Mouse (Mus musculus) adipocyte (in vitro differentiated cells): ENCODE data around the gene Wee1.
"Not testable (repeated sequence)": the region's sequence is repeated elsewhere in the genome, so short reads cannot be mapped to it uniquely, and the experiment has no call there.

ENCODE experiments used
- DNase-seq: peaks from one replicate; pipeline ENCODE4 v3.0.0-alpha.2; 2016; ENCODE audit warnings: low spot score

Wee1 gene

DNA sequence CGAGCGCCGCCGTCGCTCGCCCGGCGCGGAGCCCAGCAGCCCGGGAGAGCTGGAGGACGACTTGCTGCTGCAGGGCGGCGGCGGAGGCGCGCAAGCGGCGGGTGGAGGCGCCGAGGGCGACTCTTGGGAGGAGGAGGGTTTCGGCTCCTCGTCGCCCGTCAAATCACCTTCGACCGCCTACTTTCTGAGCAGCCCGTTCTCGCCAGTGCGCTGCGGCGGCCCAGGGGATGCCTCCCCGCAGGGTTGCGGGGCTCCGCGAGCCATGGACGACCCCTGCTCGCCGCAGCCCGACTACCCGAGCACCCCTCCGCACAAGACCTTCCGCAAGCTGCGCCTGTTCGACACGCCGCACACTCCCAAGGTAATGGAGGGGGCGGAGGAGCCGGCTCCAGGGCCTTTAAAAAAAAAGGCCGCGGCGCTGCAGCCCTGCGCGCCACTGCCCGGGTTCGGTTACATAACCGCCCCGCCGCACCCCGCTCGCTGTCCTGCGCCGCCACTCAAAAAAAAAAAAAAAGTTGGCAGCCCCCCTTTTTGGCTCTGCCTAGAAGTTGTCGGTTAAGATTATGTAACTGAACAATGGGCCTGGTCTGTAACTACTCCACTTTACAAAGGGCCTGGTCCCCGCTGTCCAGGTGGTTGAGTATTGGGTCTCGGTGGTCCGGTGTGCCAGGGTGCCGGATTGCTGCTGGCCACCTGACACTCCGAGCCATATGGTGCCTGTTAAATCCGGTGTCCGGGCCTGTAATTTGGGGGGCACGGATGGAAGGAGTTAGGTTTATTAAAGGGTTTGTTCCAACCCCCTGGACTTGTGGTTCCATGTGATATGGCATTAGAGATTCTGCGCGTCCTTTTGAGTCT, 948 bp downstream of the Wee1 start:
- peak; percentile 77 for DNase-seq

DNA sequence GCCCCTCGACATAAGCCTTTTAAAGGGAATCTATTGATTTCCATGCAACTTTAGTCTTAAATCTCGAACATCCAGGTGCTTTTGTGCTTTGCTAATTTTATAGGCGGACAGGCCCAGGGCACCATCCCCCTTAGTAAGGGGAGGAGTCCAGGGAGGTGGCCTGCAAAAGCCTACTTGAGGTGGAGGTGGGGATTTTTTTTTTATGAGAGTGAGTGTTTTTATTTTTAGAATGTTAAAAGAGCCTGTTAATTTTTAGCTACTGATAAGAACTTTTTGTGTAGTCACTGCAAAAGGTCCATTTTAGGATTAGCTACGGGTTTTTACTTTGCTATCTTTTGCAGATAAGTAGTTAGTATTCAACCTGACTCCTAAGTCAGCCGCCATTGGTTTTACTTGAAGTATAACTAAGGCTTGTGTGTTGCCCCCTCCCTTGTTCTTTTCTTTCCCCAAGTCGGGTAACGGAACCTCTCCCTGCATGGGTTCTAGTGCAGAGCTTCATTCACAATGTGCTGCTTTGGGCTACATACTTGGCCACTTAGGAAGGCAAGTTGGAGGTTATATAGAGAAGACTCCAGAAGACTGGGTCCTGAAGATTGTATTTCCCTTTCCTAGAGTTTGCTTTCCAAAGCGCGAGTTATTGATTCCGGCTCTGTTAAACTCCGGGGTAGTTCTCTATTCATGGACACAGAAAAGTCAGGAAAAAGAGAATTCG, 2.2 kb downstream of the Wee1 start:
- no peak for DNase-seq

DNA sequence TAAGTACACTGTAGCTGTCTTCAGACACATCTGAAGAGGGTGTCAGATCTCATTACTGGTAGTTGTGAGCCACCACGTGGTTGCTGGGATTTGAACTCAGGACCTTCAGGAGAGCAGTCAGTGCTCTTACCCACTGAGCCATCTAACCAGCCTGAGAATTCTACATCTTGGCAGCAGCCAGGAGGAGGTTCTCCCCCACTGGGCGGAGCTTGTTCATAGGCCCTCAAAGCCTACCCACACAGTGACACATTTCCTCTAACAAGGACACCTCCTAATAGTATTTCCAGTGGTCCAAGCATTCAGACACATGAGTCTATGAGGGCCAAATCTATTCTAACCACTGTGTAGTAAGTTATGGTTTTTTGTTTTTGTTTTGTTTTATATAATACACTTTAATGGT, 6.7 kb downstream of the Wee1 start:
- no peak for DNase-seq

DNA sequence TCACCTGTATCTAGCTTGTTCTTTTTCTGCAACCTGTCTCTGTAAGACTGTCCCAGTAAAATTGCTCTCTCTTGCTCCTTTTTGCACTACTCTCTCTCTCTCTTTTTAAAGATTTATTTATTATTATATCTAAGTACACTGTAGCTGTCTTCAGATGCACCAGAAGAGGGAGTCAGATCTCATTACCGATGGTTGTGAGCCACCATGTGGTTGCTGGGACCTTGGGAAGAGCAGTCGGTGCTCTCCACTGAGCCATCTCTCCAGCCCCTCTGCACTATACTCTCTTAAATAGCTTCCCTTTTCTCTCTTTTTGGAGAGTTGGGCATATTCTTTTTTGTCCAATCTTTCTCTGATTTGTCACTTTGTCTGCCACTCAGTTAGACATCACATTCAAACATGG, 10.4 kb downstream of the Wee1 start:
- not testable (repeated sequence) for DNase-seq

DNA sequence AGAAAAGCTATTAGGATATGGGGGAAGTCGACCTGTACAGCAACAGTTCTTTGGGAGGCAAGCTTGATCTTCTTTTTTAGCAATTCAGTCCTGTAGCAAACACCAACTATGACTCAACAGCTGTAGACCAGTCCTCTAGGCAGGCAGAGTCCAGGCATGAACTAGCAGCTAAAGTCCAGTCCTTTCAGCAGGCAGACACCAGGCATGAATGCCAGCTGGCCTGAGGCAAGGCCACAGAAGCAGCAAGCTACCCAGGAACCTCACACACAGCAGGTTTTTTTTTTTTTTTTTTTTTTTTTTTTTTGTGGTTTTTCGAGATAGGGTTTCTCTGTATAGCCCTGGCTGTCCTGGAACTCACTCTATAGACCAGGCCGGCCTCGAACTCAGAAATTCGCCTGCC, 12.1 kb downstream of the Wee1 start:
- DNase-seq, result no peak

DNA sequence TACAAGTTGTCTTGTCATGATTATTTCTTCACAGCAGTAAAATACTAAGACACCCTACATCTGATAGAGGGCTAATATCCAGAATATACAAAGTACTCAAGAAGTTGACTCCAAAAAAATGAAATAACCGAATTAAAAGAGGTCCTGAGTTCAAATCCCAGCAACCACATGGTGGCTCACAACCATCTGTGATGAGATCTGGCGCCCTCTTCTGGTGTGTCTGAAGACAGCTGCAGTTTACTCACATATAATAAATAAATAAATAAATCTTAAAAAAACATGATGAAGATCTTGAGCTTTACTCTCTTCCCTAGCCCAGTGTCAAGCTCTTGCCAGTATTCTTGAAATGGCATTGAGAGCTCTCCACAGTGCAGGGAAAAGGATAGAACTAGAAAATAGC, 16.7 kb downstream of the Wee1 start:
- DNase-seq, result no peak

DNA sequence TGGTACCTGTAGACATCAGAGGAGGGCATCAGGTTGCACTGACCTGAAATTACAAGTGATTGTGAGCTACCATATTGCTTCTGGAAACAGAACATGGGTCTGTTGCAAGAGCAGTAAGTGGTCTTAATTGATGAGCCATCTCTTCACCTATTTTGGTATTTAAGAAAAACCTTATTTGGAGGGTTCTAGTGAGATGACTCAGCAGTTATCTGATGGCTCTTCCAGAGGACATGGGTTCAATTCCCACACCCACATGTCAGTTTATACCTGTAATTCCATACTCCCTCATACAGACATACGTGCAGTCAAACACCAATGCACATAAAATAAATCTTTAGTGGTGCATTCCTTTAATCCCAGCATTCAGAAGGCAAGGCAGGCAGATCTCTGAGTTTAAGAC, 22.0 kb downstream of the Wee1 start:
- DNase-seq, result no peak

DNA sequence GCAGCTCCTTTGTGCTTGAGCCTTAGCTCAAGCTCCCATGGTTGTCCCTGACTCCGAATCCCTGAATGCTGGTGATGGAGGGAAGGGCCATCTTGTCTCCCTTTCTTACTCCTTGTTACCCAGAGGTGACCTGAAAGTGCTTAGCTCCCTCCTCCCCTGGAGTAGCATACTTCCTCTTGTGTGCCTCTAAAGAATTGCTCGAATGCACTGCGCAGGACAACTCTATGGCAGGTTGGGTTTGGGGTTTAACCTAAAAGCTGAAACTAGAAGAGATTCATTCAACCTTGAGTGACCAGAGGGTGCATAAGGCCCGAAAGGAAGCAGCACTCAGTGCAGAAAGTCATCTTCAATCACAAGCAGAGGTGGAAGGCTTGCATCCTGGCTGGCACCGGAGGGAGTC, 31.0 kb downstream of the Wee1 start:
- DNase-seq, result no peak

DNA sequence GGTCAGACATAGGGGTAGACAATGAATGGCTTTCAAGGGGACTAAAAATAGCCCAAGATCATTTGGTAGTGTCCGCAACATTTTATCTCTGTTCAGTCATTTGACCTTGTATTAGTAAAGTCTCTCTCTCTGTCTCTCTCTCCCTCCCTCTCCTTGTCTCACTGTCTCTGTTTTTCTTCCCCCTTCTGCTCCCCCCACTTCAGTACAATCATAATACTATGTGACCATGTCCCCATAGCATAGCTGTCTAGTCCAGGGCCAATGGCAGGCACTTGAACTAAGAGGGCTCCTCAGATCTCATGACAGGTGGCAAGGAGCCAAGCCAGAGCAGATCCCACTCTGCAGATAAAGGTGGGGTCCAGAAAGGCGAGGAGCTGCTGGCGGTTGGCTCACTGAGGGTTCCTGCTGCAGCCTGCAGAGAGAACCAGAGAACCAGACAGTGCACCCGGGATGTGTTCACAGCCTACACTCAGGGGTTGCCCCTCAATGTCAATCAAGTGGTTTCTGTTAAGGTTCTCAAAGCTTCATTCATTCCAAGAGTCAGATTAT, 34.9 kb downstream of the Wee1 start:
- DNase-seq, result no peak

DNA sequence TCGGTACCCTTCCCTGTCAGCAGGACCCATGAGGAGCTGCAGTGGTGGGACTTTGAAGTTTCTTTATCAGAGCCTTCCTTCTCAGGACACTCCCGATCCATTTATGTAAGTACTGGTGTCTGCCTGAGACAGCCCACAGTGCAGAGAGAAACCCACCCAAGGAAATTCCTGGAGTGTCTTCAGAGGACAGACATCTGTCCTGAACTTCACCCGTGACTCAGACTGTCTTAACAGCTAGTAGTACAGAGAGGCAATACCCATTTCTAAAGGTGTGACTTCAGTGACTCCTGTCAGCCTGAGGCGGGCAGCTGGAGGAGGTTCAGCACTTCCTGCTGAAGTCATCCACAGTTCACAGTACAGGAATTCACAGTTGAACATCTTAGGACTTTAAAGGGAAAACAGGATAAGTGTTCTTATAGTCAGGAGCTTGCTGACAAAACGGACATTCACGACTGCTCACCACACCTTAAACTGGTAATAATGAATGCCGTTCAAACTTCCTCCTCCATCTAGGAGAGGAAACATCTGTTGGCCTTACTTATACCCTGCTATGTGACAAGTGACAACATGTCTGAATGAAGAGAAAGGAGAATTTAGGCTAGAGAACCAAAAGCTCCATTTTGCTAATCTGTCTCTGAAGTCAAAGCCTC, 35.5 kb downstream of the Wee1 start:
- no peak for DNase-seq

DNA sequence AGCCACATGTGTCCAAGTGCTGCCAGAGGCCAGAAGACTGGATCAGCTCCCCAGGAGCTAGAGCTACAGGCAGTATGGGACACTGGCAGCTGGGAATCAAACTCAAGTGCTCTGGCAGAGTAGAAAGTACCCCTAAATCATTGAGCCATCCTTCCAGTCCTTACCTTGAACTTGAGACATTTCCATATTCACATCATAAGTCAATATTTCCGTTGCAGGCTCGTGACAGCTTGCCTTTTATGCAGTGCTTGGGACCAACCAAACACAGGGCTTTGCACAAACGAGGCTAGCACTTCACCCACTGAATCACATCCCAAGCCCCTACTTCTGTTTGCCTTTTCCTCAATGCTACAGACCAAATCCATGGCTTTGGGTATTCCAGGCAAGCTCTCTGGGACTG, 36.2 kb downstream of the Wee1 start:
- no peak for DNase-seq

DNA sequence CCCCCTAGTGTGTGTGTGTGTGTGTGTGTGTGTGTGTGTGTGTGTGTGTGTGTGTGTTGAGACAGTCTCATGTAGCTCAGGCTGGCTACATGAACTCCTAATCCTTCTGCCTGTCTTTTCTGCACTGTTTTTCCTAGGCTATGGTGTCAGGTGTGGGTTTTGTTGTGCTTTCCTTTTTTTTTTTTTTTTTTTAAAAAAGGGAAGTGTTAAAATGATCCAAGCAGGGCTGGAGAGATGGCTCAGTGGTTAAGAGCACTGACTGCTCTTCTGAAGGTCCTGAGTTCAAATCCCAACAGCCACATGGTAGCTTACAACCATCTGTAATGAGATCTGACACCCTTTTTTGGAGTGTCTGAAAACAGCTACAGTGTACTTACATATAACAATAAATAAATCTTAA, 38.3 kb downstream of the Wee1 start:
- DNase-seq, result not testable (repeated sequence)

DNA sequence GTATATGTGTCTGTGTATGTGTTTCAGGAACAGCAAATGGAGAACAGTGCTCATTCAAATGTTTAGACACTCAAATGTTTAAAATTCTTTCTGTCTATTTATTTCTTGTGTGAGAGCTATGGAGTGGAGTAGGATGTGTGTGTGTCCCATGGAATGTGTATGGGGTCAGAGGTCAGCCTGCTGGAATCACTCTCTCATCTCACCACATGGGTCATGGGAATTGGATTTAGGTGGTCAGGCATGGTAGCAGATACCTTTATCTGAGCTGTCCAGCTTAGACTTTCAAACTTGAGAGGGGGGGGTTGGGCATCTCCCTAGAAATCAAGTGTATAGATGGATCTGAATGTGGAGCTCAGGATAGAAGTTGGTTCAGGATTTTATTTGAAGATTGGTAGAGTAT, 38.8 kb downstream of the Wee1 start:
- no peak for DNase-seq

DNA sequence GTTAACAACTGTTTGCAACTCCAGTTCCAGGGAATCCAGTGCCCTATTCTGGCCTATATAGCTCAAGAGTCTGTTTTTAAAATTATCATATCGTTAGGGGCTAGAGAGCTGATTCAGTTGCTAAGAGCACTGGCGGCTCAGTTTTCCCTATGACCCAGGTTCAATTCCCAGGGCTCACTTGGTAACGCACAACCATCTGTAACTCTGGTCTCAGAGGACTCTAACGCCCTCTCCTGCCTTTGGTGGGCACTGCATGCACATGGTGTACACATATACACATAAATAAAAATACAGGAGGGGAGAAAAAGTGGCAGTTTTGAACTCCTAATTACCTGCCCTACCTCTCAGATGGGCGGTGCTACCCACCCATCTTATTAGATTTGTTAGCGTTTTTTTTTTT, 41.2 kb downstream of the Wee1 start:
- DNase-seq, result no peak

DNA sequence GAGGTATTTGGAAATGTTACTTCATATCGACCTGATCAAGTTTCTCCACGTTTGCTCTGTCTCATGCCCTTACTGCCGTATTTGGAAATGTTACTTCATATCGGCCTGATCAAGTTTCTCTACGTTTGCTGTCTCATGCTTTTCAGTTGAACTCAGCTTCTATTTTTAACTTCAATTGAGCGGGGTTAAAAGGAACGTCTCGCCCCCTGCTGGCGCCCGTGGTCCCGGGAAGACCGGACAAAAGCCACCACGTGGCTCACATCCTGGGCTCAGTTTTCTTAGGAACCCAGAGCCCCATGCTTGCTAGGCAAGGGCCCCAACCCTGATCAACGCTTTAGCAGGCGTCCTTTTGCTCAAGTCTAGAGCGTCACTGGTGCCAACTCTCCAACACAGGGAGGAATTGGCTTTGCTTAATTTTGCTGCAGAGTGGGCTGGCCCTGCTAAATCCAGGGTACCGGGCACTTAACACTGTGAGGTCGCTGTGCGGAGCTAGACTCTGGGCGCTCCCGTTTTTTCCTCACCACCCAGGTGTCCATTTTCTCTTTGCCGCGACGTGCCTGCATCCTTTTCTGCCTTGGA, 42.3 kb downstream of the Wee1 start:
- DNase-seq, result peak; percentile 82

DNA sequence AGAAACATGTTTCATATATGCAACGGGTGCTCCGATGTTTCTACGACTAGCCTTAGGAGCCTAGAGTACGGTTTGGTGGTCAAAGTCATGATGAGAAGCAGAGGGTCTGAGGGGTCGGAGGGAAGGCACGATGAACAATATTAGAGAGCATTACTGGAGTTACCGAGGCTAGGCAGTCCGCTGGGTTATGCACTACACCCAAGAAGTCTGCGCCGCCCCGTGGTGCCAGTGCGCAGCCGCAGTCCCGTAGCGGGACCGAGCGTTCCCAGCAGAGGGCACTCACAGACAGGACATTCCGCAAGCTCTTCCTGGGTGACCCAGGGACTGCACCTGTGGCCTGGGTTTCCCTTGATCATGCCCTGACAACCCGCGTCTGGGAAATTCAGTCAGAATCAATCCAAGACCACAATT, 42.9 kb downstream of the Wee1 start:
- peak; percentile 88 for DNase-seq

DNA sequence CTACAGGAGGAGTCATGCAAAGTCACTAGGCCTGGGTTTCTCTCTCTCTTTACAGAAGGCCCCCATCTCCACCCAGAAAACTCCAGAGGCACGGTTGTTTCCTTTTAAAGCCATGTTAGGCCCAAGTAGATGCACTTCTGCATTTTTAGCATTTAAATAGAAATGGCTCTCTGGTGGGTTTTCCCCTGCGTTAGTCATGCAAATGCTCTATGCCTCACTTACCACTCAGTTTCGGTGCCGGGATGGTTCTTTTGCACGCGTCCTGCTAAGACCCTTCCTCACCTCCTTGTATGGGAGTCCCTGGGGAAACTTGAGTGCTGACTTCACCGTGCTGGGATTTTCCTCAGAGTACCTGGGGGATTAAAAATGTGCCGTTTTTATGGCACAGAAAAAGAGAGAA, 44.4 kb downstream of the Wee1 start:
- no peak for DNase-seq

DNA sequence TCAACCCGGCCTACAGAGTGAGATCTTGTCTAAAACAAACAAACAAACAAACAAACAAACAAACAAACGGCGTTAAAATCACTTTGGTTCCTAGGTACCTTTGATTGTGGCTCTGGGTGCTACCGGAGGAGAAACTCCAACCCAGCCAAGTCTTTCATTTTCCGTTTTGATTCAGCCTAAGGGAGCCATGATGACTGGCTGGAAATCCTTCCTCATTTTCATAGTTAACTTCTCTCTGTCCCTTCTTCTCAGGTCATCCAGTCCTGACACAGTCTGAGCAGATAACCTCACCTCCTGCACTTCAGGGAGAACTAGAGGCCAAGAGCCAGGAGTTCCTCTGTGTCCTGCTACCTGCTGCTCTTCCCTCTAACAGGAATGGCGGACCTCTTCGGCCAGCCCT, 57.4 kb downstream of the Wee1 start:
- no peak for DNase-seq

DNA sequence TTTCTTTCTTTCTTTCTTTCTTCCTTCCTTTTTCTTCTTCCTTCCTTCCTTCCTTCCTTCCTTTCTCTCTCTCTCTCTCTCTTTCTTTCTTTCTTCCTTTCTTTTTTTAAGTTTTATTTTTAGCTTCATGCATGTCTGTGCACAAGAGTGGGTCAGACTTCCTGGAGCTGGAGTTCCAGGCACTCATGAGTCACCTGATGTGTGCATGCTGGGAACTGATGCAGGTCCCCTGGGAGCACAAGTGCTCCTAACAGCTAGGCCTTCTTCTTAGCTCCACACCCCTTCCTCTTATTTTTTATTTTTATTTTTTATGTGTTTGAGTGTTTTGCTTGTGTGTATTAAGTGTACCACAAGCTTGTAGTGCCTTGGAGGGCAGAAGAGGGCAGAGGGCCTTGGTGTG, 58.8 kb downstream of the Wee1 start:
- peak; percentile 25 for DNase-seq

DNA sequence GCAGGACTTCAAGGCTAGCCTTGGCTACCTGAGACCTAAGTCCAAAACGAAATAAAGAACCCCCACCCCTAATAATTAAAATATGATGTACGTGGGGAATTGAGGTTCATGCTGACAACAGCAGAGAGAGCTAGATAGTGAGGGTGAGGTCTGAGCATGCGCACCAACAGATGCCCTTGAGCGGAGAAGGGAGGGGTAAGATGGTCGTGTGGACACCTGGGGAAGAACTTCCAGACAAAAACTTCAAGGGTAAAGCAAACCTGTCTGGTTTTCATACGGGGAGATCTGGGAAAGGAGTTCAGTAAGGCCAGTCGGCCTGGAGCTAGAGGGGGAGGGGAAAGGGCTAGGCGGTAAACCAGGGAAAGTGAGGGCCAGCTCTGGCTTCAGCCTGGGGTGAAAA, 59.6 kb downstream of the Wee1 start:
- no peak for DNase-seq

DNA sequence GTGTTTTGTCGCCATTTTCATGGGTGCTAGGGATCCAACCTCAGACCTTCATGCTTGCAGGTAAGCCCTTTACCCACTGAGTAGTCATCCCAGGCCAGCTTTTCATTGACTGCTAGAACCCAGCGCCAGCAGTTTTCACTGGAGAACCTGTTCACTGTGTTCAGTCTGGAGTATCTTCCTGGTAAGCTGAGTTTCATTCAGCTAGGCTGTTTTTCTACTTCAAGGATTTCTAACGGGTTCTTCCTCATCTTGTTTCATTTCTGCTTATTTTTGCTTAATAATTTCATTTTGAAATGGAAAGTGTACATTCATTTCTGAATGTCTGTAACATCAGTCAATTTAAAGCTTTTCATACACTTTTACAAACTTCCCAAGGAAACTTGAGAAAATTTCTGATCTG, 62.8 kb downstream of the Wee1 start:
- DNase-seq, result no peak

DNA sequence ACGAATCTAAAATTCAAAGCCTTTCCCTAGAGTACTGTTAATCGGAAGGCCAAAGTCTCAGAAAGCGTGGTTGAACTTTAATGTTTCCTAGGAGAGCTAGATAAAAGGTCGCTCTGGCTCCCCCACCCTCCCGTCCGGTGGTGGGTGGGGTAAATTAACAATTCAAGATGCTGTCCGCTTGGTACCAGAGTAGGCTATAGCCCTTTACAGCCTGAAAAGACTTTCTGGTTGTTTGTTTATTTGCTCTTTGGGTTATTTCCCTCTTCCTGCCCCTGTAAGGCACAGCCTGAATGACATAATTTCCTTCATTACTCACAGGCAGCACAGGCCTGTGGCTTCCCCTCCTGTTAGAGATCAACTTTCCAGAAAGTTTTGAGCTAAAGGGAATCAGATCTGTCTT, 68.1 kb downstream of the Wee1 start:
- no peak for DNase-seq
